Mouse (Mus musculus): ENCODE measurements around the gene Rbbp9. TPM values are rescaled to one million over a fixed set of nuclear protein-coding genes. Genes with fewer than 3 reads are reported as not detected.

The Rbbp9 gene
- total RNA-seq, 4 experiments from 2014 or later, result 3.9 to 7.2 (median 5.0) TPM

DNA sequence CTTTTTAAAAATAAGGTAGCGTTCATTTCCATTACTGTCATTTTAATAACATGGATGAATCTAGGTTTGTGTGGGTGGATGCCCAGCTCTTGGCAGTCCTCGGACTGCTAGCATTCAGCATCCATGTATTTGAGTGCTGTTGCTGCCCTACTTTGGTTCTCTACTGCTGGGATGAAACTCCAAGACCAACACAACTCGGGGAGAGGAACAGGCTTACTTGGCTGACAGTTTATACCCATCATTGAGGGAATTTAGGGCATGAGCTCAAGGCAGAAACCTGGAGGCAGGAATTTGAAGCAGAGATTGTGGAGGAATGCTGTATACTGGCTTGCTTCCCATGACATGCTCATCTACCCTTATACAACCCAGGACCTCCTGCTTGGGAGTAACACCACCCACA is 36.0 kb downstream of the Rbbp9 start:
- no peak for DNase-seq (ENCODE audit: low spot score in 2 of 2)

DNA sequence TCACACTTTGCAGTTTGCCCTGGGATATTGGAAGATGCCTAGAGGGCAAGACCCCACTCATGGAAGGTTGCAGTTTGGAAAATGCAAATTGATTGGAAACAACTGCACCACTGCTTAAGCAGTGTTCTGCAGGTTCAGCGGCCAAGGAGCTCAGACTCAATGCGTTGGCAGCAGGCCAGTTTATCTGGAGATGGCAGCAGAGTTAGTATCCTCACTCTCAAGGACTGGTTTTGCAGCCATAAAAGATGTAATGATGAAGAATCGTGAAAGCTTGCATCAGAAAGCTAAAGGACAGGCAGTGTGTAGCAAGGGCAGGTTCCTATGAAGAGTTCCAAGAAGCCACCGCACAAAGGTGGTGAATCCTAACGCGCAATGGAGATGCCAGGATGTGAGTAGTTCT is 48.5 kb downstream of the Rbbp9 start:
- DNase-seq (ENCODE audit: low spot score in 2 of 2), result no peak

Other genes starting within 250 kb of the Rbbp9 start
- gene Ovol2, start 218.7 kb downstream of the Rbbp9 start, total RNA-seq (2022), result not detected
- 10 to 100 TPM; 19.3 to 28.7 (median 23.0) TPM for gene Kat14, start 181.9 kb downstream of the Rbbp9 start, total RNA-seq (2022)
- gene Pet117, start 181.9 kb downstream of the Rbbp9 start, total RNA-seq (2022), result 1 to 10 TPM; 2.1 to 8.4 (median 5.7) TPM
- under 1 TPM; 0.29 to 0.73 (median 0.35) TPM for gene Dzank1, start 23.5 kb downstream of the Rbbp9 start, total RNA-seq (2022)
- gene Polr3f, start 23.2 kb downstream of the Rbbp9 start, total RNA-seq (2022), result 10 to 100 TPM in 2 of 4 experiments, 1 to 10 TPM in 2; 7.4 to 10.5 (median 9.1) TPM
- 10 to 100 TPM in 3 of 4 experiments, 1 to 10 TPM in 1; 10.0 to 15.2 (median 11.8) TPM for gene Sec23b, start 5.4 kb upstream of the Rbbp9 start, total RNA-seq (2022)
- 100 to 1,000 TPM in 2 of 4 experiments, 10 to 100 TPM in 2; 94.1 to 102 (median 99.2) TPM for gene Smim26, start 43.2 kb upstream of the Rbbp9 start, total RNA-seq (2022)
- gene Dtd1, start 49.0 kb upstream of the Rbbp9 start, total RNA-seq (2022), result 10 to 100 TPM; 13.1 to 16.1 (median 15.2) TPM

Data from gastrocnemius, adult 8-10 months (tissue).